Mouse (Mus musculus) neural tube, embryonic 14.5 days (tissue): ENCODE measurements at regions not wholly inside any gene's neighbourhood (a gene's known extent, or its start where the extent isn't known, plus 50 kb on each side); places are given as distances from the start of the nearest gene placed in this dataset.

ENCODE experiments used
- ATAC-seq: fragments of 200-750 bp; cut with Nextera tagmentation; 2 replicates; pipeline ENCODE4 v1.8.0; 2017; ENCODE audit warnings: low read depth, mild to moderate bottlenecking, moderate TSS enrichment, moderate library complexity
- H3K27ac ChIP-seq: fragments of 300-500 bp; sonication (generic); 2 replicates; pipeline ENCODE4 v1.5.1; 2014; ENCODE audit warnings: low read depth, mild to moderate bottlenecking, control low read depth, low read length, moderate library complexity, mixed read lengths
- H3K27me3 ChIP-seq: fragments of 300-500 bp; sonication (generic); 2 replicates; pipeline ENCODE4 v1.6.1; 2014; ENCODE audit warnings: low read length; ENCODE audit not compliant: control insufficient read depth, insufficient read depth
- H3K36me3 ChIP-seq: fragments of 300-500 bp; sonication (generic); 2 replicates; pipeline ENCODE4 v1.6.1; 2014; ENCODE audit warnings: low read length, mixed read lengths; ENCODE audit not compliant: control insufficient read depth, insufficient read depth
- H3K4me1 ChIP-seq: fragments of 300-500 bp; sonication (generic); 2 replicates; pipeline ENCODE4 v1.6.1; 2014; ENCODE audit warnings: low read length; ENCODE audit not compliant: control insufficient read depth, insufficient read depth
- H3K4me2 ChIP-seq: fragments of 300-500 bp; sonication (generic); 2 replicates; pipeline ENCODE4 v1.6.1; 2014; ENCODE audit warnings: mild to moderate bottlenecking, low read depth, low read length, control low read depth
- H3K4me3 ChIP-seq: fragments of 300-500 bp; sonication (generic); 2 replicates; pipeline ENCODE4 v1.5.1; 2014; ENCODE audit warnings: low read depth, low read length, control low read depth, mixed read lengths
- H3K9ac ChIP-seq: fragments of 300-500 bp; sonication (generic); replicated peaks from 2 replicates; pipeline ENCODE4 v1.6.1; 2014; ENCODE audit warnings: low read depth, mild to moderate bottlenecking, control low read depth, low read length, mixed read lengths
- H3K9me3 ChIP-seq: fragments of 300-500 bp; sonication (generic); 2 replicates; pipeline ENCODE4 v1.6.1; 2016; ENCODE audit warnings: low read length; ENCODE audit not compliant: control insufficient read depth
- WGBS: fragments of 180-500 bp; shearing (Covaris S2); extraction: QIAGEN DNeasy Blood & Tissue Kit; methylation state at CpG from one replicate; pipeline ENCODE4 v1.1.7; 2014; 5-methylcytosine and 5-hydroxymethylcytosine counted together

- Histone ChIP-seq H3K27me3 (no peaks in the 10 kb centered on the region), H3K9me3 (no peaks in the 10 kb centered on the region), H3K27ac (no peak overlapping the region), H3K36me3 (no peaks in the 10 kb centered on the region), H3K4me1 (no peaks in the 10 kb centered on the region), H3K4me2 (no peak overlapping the region), H3K4me3 (no peak overlapping the region), H3K9ac (no peak overlapping the region)
- no peak for ATAC-seq
- WGBS: 67% methylated on average over 8 of the region's 8 CpGs
Observed at GRCm38 (mm10) chr4:56686141-56686540, 53.7 kb upstream of the Gm26657 start.

GRCm38 (mm10) chr4:56685696-56686095, 54.2 kb upstream of the Gm26657 start:
- WGBS: 39% methylated on average over 8 of the region's 8 CpGs
- ATAC-seq: peak; percentile 23; the same call in 1 of the 2 replicates

GRCm38 (mm10) chr4:56685123-56685522, 54.7 kb upstream of the Gm26657 start:
- no peaks in the 10 kb centered on the region for H3K27me3 ChIP-seq
- 0 out of 2 replicates have a peak overlapping the region, but pooled peaks have one; percentile 22 for H3K4me2 ChIP-seq
- H3K27ac ChIP-seq: no peak overlapping the region
- H3K4me1 ChIP-seq: no peaks in the 10 kb centered on the region
- no peak overlapping the region for H3K4me3 ChIP-seq
- 10% methylated on average over 9 of the region's 9 CpGs for WGBS
- H3K9ac ChIP-seq: no peak overlapping the region
- peak; percentile 81 for ATAC-seq
- H3K36me3 ChIP-seq: no peaks in the 10 kb centered on the region
- H3K9me3 ChIP-seq: no peaks in the 10 kb centered on the region

More at GRCm38 (mm10) chr4:56685696-56686095, 54.2 kb upstream of the Gm26657 start:
- H3K27me3 ChIP-seq: no peaks in the 10 kb centered on the region
- no peak overlapping the region for H3K9ac ChIP-seq
- H3K4me3 ChIP-seq: no peak overlapping the region
- no peak overlapping the region for H3K27ac ChIP-seq
- H3K4me2 ChIP-seq: no peak overlapping the region
- H3K4me1 ChIP-seq: no peaks in the 10 kb centered on the region
- no peaks in the 10 kb centered on the region for H3K36me3 ChIP-seq
- no peaks in the 10 kb centered on the region for H3K9me3 ChIP-seq

GRCm38 (mm10) chr4:56684031-56684430, 55.8 kb upstream of the Gm26657 start:
- H3K27ac ChIP-seq: no peak overlapping the region
- no peak overlapping the region for H3K4me3 ChIP-seq
- no peak overlapping the region for H3K4me2 ChIP-seq
- H3K9me3 ChIP-seq: no peaks in the 10 kb centered on the region
- no peak for ATAC-seq
- H3K4me1 ChIP-seq: no peaks in the 10 kb centered on the region
- no peak overlapping the region for H3K9ac ChIP-seq
- no peaks in the 10 kb centered on the region for H3K27me3 ChIP-seq
- no peaks in the 10 kb centered on the region for H3K36me3 ChIP-seq
- WGBS: 69% methylated on average over 7 of the region's 7 CpGs

- H3K27me3 ChIP-seq: no peaks in the 10 kb centered on the region
Observed at GRCm38 (mm10) chr4:56681121-56681520, 58.7 kb upstream of the Gm26657 start.

GRCm38 (mm10) chr4:56673868-56674267, 66.0 kb upstream of the Gm26657 start:
- WGBS: 84% methylated on average over 4 of the region's 4 CpGs
- Histone ChIP-seq H3K4me2 (no peak overlapping the region), H3K4me3 (no peak overlapping the region), H3K36me3 (no peaks in the 10 kb centered on the region), H3K9me3 (no peaks in the 10 kb centered on the region), H3K27ac (no peak overlapping the region), H3K9ac (no peak overlapping the region), H3K4me1 (no peaks in the 10 kb centered on the region), H3K27me3 (no peaks in the 10 kb centered on the region)
- ATAC-seq: no peak

More at GRCm38 (mm10) chr4:56681121-56681520, 58.7 kb upstream of the Gm26657 start:
- Histone ChIP-seq H3K9me3 (no peaks in the 10 kb centered on the region), H3K27ac (no peak overlapping the region), H3K4me2 (no peak overlapping the region), H3K9ac (no peak overlapping the region), H3K4me3 (no peak overlapping the region), H3K4me1 (no peaks in the 10 kb centered on the region), H3K36me3 (no peaks in the 10 kb centered on the region)
- ATAC-seq: no peak
- 56% methylated on average over 8 of the region's 8 CpGs for WGBS

- no peak for ATAC-seq
- Histone ChIP-seq H3K4me1 (no peaks in the 10 kb centered on the region), H3K4me3 (no peak overlapping the region), H3K9me3 (no peaks in the 10 kb centered on the region), H3K27ac (no peak overlapping the region), H3K4me2 (no peak overlapping the region), H3K27me3 (no peaks in the 10 kb centered on the region), H3K36me3 (no peaks in the 10 kb centered on the region), H3K9ac (no peak overlapping the region)
- 85% methylated on average over 2 of the region's 2 CpGs for WGBS
Observed at GRCm38 (mm10) chr4:56664921-56665320, 74.9 kb upstream of the Gm26657 start.

GRCm38 (mm10) chr4:56661816-56662215, 78.1 kb upstream of the Gm26657 start:
- no peak overlapping the region for H3K4me2 ChIP-seq
- WGBS: 86% methylated on average over 5 of the region's 5 CpGs
- no peaks in the 10 kb centered on the region for H3K9me3 ChIP-seq
- H3K9ac ChIP-seq: no peak overlapping the region
- no peaks in the 10 kb centered on the region for H3K4me1 ChIP-seq
- no peak for ATAC-seq
- no peak overlapping the region for H3K4me3 ChIP-seq
- H3K36me3 ChIP-seq: no peaks in the 10 kb centered on the region
- no peak overlapping the region for H3K27ac ChIP-seq
- no peaks in the 10 kb centered on the region for H3K27me3 ChIP-seq

- Histone ChIP-seq H3K27ac (no peak overlapping the region), H3K9ac (no peak overlapping the region), H3K9me3 (no peaks in the 10 kb centered on the region), H3K4me3 (no peak overlapping the region), H3K36me3 (no peaks in the 10 kb centered on the region), H3K4me1 (no peaks in the 10 kb centered on the region), H3K4me2 (no peak overlapping the region), H3K27me3 (no peaks in the 10 kb centered on the region)
- 67% methylated on average over 3 of the region's 3 CpGs for WGBS
- no peak for ATAC-seq
Observed at GRCm38 (mm10) chr4:56657046-56657445, 82.8 kb upstream of the Gm26657 start.
